In genomic region chr8:70762118-70762517, GRCm38 (mm10) we compare ENCODE assay signal across 12 mouse cellular contexts. TPM values are rescaled to one million over a fixed set of nuclear protein-coding genes. Genes with fewer than 3 reads are reported as not detected.
DNase-seq lines count a peak whose midpoint lies in the region; ATAC-seq and TF ChIP-seq lines count a peak whose summit lies in the region.
"Had no signal": no experiment of that assay in that cellular context is flagged by ENCODE, and none has a peak within 500 bp of the region (broad histone marks: within the 10 kb centered on the region; RNA-seq: fewer than 3 reads in every experiment).

No protein-coding gene starts in this region.

- no peak overlapping the region for H3K9ac ChIP-seq in forebrain, postnatal 0 days
- H3K9ac ChIP-seq: embryonic facial prominence, embryonic 13.5 days had no signal

- no peak for TF ChIP-seq CTCF in cerebellum, adult 2 months (IDR thresholded peaks at IDR 0.05; ENCODE audit: borderline replicate concordance, insufficient read depth, low read depth, low read length)
- no peak for TF ChIP-seq CTCF in small intestine, adult 2 months (IDR thresholded peaks at IDR 0.05; ENCODE audit: extremely low read depth, insufficient read length, insufficient replicate concordance, low read depth, low read length)
- TF ChIP-seq CTCF in forebrain, postnatal 0 days (IDR thresholded peaks at IDR 0.05; ENCODE audit: low read depth) = no peak

- H3K9me3 ChIP-seq in megakaryocyte, embryonic 14.5 days = no peaks in the 10 kb centered on the region
- no peaks in the 10 kb centered on the region for H3K9me3 ChIP-seq in forebrain, postnatal 0 days (ENCODE audit: low read length)
- H3K9me3 ChIP-seq: embryonic facial prominence, embryonic 13.5 days had no signal

- no peak overlapping the region for H3K4me3 ChIP-seq in cerebellum, adult 2 months (replicated peaks; ENCODE audit: insufficient read depth, low read depth, low read length)
- peak overlapping the region; percentile 35 for H3K4me3 ChIP-seq in megakaryocyte, embryonic 14.5 days (replicated peaks)
- H3K4me3 ChIP-seq in small intestine, adult 2 months (ENCODE audit: low read depth, low read length) = no peak overlapping the region
- H3K4me3 ChIP-seq in forebrain, postnatal 0 days (ENCODE audit: low read depth, low read length) = no peak overlapping the region

- 72% methylated on average over 1 of the region's 1 CpGs for WGBS in cerebellum, adult 2 months
- WGBS in small intestine, adult 2 months = 24% methylated on average over 1 of the region's 1 CpGs
- WGBS in forebrain, postnatal 0 days = 85% methylated on average over 1 of the region's 1 CpGs

- peak; percentile 53 for DNase-seq in cerebellum, adult 11-12 months
- no peak for DNase-seq in cerebellum, adult 2 months
- peak; percentile 83 for DNase-seq in c-Kit-positive CD71-positive TER-119-positive erythroid progenitor cells, embryonic 14.5 days (ENCODE audit: low spot score)
- no peak for DNase-seq in embryo, embryonic 9.5 days (ENCODE audit: extremely low spot score)
- no peak for DNase-seq in forebrain, postnatal 0 days
- DNase-seq: thymus, adult 18-20 months had no signal

- no peaks in the 10 kb centered on the region for H3K27me3 ChIP-seq in cerebellum, adult 2 months (ENCODE audit: control insufficient read depth, insufficient read depth, low read length)
- H3K27me3 ChIP-seq in megakaryocyte, embryonic 14.5 days (replicated peaks) = no peaks in the 10 kb centered on the region
- H3K27me3 ChIP-seq in small intestine, adult 2 months (ENCODE audit: control insufficient read depth, insufficient read depth, low read length) = no peaks in the 10 kb centered on the region
- H3K27me3 ChIP-seq in forebrain, postnatal 0 days (ENCODE audit: insufficient read depth, low read length) = no peaks in the 10 kb centered on the region; the same call in 1 of the 2 replicates
- H3K27me3 ChIP-seq: embryonic facial prominence, embryonic 13.5 days had no signal

- peaks cover 38% of the 10 kb centered on the region for H3K4me1 ChIP-seq in cerebellum, adult 2 months (ENCODE audit: control insufficient read depth, insufficient read depth, low read length)
- peaks cover 93% of the 10 kb centered on the region for H3K4me1 ChIP-seq in megakaryocyte, embryonic 14.5 days
- peaks cover 37% of the 10 kb centered on the region for H3K4me1 ChIP-seq in small intestine, adult 2 months (ENCODE audit: control insufficient read depth, insufficient read depth, insufficient read length, low read length)
- H3K4me1 ChIP-seq in forebrain, postnatal 0 days (ENCODE audit: insufficient read depth) = 0 out of 2 replicates have a peak, but pooled peaks cover 5% of the 10 kb centered on the region

- no peak overlapping the region for H3K4me2 ChIP-seq in forebrain, postnatal 0 days (ENCODE audit: low read depth)

- TF ChIP-seq POLR2A in cerebellum, adult 2 months (IDR thresholded peaks at IDR 0.05; ENCODE audit: borderline replicate concordance, insufficient read depth, low read length) = no peak
- TF ChIP-seq POLR2A in small intestine, adult 2 months (IDR thresholded peaks at IDR 0.05; ENCODE audit: low read depth, low read length) = no peak

- H3K27ac ChIP-seq in cerebellum, adult 2 months (ENCODE audit: insufficient read depth, low read length) = no peak overlapping the region
- peak overlapping the region; percentile 36 for H3K27ac ChIP-seq in small intestine, adult 2 months (ENCODE audit: insufficient read depth, low read depth, low read length)
- no peak overlapping the region for H3K27ac ChIP-seq in forebrain, postnatal 0 days (ENCODE audit: low read depth, low read length)

- ATAC-seq in megakaryocyte, adult 5-6 weeks (ENCODE audit: poor library complexity, severe bottlenecking) = no peak
- no peak for ATAC-seq in forebrain, postnatal 0 days
- ATAC-seq: inflammation-experienced regulatory T-cells, adult 6 months; lung, postnatal 0 days had no signal

- H3K36me3 ChIP-seq in megakaryocyte, embryonic 14.5 days (replicated peaks; ENCODE audit: low read length) = peaks cover 37% of the 10 kb centered on the region
- H3K36me3 ChIP-seq in small intestine, adult 2 months (ENCODE audit: control insufficient read depth, insufficient read depth, low read length) = peaks cover 22% of the 10 kb centered on the region
- peaks cover 19% of the 10 kb centered on the region for H3K36me3 ChIP-seq in forebrain, postnatal 0 days (ENCODE audit: insufficient read depth)

RNA-seq across cellular contexts. Expression of gene Mpv17l2, which starts 1.4 kb away (rescaled TPM):
- polyA plus RNA-seq in cerebellum, adult 2 months (2012; rRNA removed) = 81.1 and 83.4 TPM in 2 replicates
- polyA plus RNA-seq in megakaryocyte, embryonic 14.5 days (2012; ENCODE audit: insufficient read depth, low replicate concordance) = 99.7 and 186 TPM in 2 replicates
- total RNA-seq in megakaryocyte, adult 5-6 weeks (2015) = 34.4 and 44.7 TPM in 2 replicates
- 8.4 and 15.9 TPM in 2 replicates for total RNA-seq in megakaryocyte, adult 5-6 weeks (2017)
- polyA plus RNA-seq in small intestine, adult 2 months (2012; rRNA removed) = 190 and 222 TPM in 2 replicates
- total RNA-seq in forebrain, postnatal 0 days (2014; rRNA removed) = 33.7 and 39.9 TPM in 2 replicates
- 60.4 and 61.9 TPM in 2 replicates for polyA plus RNA-seq in forebrain, postnatal 0 days (2015; fragmentation: Nextera tagmentation; extraction: Ambion mirVana)

RNA-seq across cellular contexts. Expression of gene Rab3a, which starts 7.6 kb away (rescaled TPM):
- 1,156 and 1,176 TPM in 2 replicates for polyA plus RNA-seq in cerebellum, adult 2 months (2012; rRNA removed)
- 7.8 and 38.4 TPM in 2 replicates for polyA plus RNA-seq in megakaryocyte, embryonic 14.5 days (2012; ENCODE audit: insufficient read depth, low replicate concordance)
- 3.3 and 5.8 TPM in 2 replicates for total RNA-seq in megakaryocyte, adult 5-6 weeks (2015)
- total RNA-seq in megakaryocyte, adult 5-6 weeks (2017) = 2.1 and 5.1 TPM in 2 replicates
- polyA plus RNA-seq in small intestine, adult 2 months (2012; rRNA removed) = 14.9 and 26.3 TPM in 2 replicates
- 450 and 499 TPM in 2 replicates for total RNA-seq in forebrain, postnatal 0 days (2014; rRNA removed)
- polyA plus RNA-seq in forebrain, postnatal 0 days (2015; fragmentation: Nextera tagmentation; extraction: Ambion mirVana) = 632 and 673 TPM in 2 replicates

RNA-seq across cellular contexts. Expression of gene Pik3r2, which starts 14.4 kb away (rescaled TPM):
- polyA plus RNA-seq in cerebellum, adult 2 months (2012; rRNA removed) = 150 and 158 TPM in 2 replicates
- 51.5 and 59.4 TPM in 2 replicates for polyA plus RNA-seq in megakaryocyte, embryonic 14.5 days (2012; ENCODE audit: insufficient read depth, low replicate concordance)
- 4.6 and 5.0 TPM in 2 replicates for total RNA-seq in megakaryocyte, adult 5-6 weeks (2015)
- total RNA-seq in megakaryocyte, adult 5-6 weeks (2017) = 14.7 and 14.9 TPM in 2 replicates
- polyA plus RNA-seq in small intestine, adult 2 months (2012; rRNA removed) = 129 and 414 TPM in 2 replicates
- 160 and 170 TPM in 2 replicates for total RNA-seq in forebrain, postnatal 0 days (2014; rRNA removed)
- polyA plus RNA-seq in forebrain, postnatal 0 days (2015; fragmentation: Nextera tagmentation; extraction: Ambion mirVana) = 147 and 153 TPM in 2 replicates

RNA-seq across cellular contexts. Expression of gene Pde4c, which starts 38.6 kb away (rescaled TPM):
- polyA plus RNA-seq in cerebellum, adult 2 months (2012; rRNA removed) = 2.5 and 3.0 TPM in 2 replicates
- 0.03 TPM in 1 of 2 replicates, not detected in the other for polyA plus RNA-seq in megakaryocyte, embryonic 14.5 days (2012; ENCODE audit: insufficient read depth, low replicate concordance)
- not detected in 2 replicates for total RNA-seq in megakaryocyte, adult 5-6 weeks (2015)
- total RNA-seq in megakaryocyte, adult 5-6 weeks (2017) = not detected in 2 replicates
- polyA plus RNA-seq in small intestine, adult 2 months (2012; rRNA removed) = 6.5 and 6.8 TPM in 2 replicates
- total RNA-seq in forebrain, postnatal 0 days (2014; rRNA removed) = 0.48 and 0.62 TPM in 2 replicates
- polyA plus RNA-seq in forebrain, postnatal 0 days (2015; fragmentation: Nextera tagmentation; extraction: Ambion mirVana) = 0.10 and 0.23 TPM in 2 replicates

RNA-seq across cellular contexts. Expression of gene Mast3, which starts 42.7 kb away (rescaled TPM):
- 69.5 and 70.4 TPM in 2 replicates for polyA plus RNA-seq in cerebellum, adult 2 months (2012; rRNA removed)
- 370 and 778 TPM in 2 replicates for polyA plus RNA-seq in megakaryocyte, embryonic 14.5 days (2012; ENCODE audit: insufficient read depth, low replicate concordance)
- total RNA-seq in megakaryocyte, adult 5-6 weeks (2015) = 56.2 and 65.4 TPM in 2 replicates
- total RNA-seq in megakaryocyte, adult 5-6 weeks (2017) = 14.4 and 24.6 TPM in 2 replicates
- polyA plus RNA-seq in small intestine, adult 2 months (2012; rRNA removed) = 63.9 and 71.9 TPM in 2 replicates
- 26.2 and 60.0 TPM in 2 replicates for total RNA-seq in forebrain, postnatal 0 days (2014; rRNA removed)
- polyA plus RNA-seq in forebrain, postnatal 0 days (2015; fragmentation: Nextera tagmentation; extraction: Ambion mirVana) = 20.3 and 25.2 TPM in 2 replicates

Comparison
In these comparisons a context has a peak if more than half of its experiments do, and no peak if none do; other contexts are left out.
1. DNase-seq: peak in cerebellum, adult 11-12 months (single experiment) and c-Kit-positive CD71-positive TER-119-positive erythroid progenitor cells, embryonic 14.5 days (single experiment); none in cerebellum, adult 2 months (0 of 2), embryo, embryonic 9.5 days (single experiment) and forebrain, postnatal 0 days (single experiment).
2. RNA of gene Rab3a, which starts 7.6 kb away (polyA plus RNA-seq): 1,156 to 1,176 TPM in cerebellum, adult 2 months and 632 to 673 TPM in forebrain, postnatal 0 days; 14.9 to 26.3 TPM in small intestine, adult 2 months and 7.8 to 38.4 TPM in megakaryocyte, embryonic 14.5 days; every median in the first group is over 10 times any median in the second.